Mouse (Mus musculus): ENCODE measurements around the gene Afap1.

Gene Afap1

DNA sequence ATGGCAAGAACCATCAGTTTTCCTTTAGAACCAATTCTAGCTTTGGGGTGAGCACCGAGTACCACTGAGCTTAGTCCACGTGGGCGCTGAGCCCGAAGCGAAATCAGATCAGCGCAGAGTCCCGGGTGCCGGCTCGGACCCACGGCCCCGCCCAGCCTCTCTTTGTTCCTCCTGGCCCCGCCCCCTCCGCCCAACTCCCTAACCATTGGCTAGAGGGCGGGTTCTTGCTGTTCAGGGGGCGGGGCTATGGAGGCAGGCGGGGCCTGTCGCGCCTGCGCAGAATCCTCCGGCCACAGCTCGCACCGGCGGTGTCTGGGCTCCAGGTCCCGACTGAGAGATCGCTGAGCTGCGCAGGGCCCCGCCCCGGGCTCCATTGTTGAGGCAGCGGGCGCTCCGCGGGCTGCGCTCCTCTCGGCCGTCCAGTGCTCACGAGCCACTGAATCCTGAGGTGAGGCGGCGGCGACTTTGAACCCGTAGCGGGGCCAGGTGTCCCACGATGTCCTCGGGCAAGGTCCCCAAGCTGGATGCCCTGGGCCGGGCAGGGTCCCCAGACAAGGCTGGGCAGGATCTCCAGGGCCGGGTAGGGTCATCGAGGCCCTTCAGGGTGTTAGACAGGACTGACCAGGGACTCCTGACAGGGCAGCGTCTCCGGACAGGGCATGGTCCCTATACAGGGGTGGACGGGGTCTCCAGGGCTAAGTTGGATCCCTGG, at the start of gene Afap1:
Afap1 (plus strand) TSS at position 227 of the 712 bp plus-strand sequence.
- DNase-seq = peak; percentile 100

DNA sequence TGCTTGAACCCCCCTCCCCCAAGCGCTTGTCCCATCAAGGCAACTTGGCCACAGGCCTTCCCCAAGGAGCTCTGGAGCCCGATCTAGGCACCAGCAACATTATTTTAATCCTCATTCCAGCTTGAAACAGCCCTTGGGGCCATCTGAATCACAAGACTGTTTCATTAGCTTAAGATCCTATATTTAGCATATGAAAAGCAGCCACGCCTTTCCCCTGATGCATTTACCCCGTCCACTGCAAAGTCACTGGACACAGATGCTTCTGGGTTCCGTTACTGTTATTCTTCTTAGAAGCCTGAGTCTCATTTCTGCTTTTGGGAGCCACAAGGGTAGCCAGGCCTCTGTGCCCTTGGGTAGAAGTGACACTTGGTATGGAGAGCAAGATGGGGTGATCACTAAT, 41.6 kb upstream of the Afap1 start:
- DNase-seq = no peak

DNA sequence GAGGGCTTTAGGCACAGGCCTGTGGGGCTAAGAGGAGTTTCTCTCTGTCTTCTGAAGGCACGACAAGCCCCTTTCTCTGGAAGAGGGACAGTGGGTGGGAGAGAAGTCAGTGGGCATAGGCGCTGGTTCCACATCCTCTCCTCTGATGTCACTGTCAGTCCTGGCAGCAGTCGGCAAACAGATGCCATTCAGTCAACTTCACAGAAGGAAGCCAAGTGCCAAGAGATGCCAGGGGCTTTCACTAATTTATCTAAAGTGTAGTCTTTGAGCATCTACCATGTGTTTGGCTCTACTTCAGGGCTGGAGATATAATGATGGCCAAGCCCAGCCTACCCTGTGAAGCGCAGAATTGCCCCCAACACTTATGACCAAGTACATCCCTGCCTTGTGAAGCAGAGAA, 39.7 kb upstream of the Afap1 start:
- no peak for DNase-seq

DNA sequence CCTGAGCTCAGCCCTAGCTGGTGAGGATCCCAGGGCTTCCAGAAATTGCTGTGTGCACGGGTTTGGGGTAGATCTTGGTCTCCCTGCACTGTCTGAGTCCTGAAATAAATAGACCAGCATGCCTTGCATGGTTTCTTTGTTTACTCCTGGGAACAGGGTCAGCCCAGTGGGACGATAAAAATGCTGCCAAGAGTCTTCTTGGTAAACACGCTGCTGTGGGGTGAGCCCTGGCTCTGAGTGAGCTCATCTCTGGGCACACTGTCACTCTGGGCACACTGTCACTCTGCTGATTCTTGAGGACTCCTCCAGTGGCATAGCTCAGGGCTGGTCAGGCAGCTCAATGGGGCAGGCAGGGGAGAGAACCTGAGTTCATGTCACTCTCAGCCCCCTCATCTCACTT, 36.9 kb upstream of the Afap1 start:
- peak; percentile 95 for DNase-seq

DNA sequence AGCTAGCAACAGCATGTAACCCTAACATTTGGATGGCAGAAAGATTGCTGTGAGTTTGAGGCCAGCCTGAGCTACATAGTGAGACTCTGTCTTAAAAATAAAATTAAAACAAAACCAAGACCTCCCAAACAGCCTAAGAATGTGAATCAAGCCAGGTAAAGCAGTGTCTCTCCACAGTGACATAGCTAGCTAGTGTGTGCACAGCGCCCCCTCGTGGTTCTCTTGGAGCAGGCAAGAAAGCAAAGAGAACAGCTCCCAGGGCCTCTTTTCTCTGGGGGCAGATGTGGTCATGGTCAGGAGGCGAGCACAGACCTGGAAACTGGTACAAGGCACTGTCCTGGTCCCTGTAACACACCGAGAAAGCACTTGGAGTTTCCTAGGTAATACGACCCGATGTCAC, 35.0 kb upstream of the Afap1 start:
- DNase-seq = no peak

DNA sequence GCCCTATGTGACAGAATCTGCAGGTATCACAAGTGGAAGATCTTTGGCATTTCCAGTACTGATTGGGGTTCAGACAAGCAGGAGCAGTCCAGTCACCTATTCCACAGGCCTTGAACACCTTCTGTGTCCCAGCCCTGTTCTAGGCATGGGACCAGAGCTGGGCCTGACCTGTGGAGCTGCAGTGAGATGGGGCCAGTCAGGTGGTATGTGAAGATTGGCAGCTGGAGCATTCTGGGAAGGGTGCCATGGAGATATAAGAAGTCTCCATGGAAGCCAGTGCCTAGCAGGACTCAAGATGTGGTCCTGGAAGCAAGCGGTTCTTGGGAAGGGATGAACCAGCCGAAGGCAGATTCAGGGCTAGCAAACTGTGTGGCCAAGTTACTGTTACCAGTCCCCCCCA, 31.7 kb upstream of the Afap1 start:
- DNase-seq = no peak

DNA sequence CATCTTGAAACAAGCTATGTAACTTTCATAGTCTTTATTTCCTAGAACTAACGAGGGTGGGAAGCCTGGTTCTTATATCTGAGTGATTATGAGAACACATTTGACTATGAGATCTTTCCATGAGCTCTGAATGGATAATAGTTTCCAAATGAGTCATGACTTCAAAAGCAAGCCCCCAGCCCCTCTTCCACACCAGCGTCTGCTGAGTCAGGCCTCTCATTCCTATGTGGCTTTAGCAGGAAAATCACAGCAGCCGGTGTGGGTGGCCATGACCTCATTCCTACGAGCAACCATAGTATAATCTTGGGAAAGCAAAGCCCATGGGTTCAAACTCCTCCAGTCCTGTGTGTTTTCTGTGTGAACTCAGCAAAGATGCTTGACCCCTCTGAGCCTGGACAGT, 23.1 kb upstream of the Afap1 start:
- DNase-seq = no peak

DNA sequence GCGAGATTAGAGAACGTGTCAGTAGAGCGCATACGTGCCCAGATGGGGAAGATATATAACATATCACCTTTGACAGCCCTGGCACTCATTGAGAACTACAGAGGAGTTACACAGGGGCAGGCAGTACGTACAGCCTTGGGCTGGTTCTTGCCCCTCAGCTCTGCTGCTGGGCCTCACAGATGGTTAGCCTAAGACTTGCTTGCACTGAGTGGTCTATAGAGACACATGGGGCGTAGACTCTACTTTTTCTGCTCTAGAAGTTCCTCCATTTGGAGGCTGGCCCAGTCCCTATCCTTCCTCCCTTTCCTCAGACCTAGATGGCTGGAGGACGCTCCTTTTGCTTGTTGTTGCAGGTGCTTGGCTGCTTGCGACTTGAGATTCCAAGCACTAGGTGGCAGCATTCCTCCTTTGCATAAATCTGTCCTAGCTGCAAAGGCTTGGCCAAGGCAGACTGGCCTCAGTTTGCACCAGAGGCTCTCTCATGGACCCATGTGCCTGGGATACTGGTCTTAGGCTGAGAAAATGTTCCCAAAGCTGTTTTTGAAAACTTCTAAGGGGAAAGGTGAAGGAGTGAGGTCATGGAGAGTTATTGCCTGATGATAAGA, 22.6 kb upstream of the Afap1 start:
- DNase-seq = peak; percentile 94

DNA sequence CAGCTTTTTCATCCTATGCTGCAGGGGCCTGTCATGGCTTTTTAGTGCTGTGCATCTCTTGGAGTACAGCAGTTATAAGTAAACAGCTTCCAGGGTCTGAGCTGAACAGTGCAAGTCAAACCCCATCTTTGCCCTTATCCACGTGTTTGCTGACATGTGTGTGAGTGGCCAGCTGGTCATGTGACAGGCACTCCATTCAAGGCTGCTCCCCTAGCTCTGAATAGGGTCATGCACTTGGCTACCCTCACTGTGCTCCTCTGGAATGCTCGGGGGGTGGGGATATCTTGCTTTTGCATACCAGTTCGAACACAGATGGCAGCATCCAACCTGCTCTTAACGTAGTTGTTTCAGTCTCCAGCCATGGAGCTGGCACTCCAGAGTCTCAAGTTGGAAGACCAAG, 19.7 kb upstream of the Afap1 start:
- DNase-seq = no peak

DNA sequence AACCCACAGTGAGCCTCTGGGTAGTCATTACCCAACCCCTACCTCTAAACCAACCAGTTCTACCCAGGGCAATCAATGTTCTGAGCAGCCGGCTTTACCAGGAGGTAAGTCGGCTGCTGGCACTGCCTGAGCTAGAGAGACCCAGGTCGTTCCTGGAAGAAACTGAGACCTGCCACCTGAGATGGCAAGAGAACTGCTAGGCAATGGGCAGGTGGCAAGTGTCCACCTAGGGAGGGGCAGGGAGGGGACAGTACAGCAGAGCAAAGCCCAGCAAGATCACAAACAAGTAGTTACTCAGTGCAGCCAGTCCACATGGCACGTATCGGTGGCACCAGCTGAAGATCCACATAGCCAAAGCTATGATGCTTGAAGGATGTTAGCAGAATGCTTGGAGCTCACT, 16.9 kb upstream of the Afap1 start:
- DNase-seq = no peak

DNA sequence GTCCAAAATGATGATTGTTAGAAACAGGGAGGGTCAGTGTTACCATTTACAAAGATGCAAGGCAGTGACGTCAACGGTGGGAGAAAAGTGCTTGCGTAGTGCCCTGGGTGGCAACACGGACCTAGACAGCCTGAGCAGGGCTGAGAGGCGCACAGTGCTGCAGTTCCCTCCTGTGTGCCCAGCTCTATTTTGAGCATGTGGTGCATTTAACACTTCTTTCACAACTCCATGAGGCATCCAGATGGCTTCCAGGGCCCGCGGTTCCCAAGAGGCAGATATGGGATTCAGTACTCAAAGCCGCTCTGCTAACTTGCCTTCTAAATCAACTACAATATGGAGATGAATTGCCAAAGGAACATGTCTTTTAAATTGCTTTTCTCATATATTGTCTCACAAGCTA, 13.9 kb upstream of the Afap1 start:
- no peak for DNase-seq

DNA sequence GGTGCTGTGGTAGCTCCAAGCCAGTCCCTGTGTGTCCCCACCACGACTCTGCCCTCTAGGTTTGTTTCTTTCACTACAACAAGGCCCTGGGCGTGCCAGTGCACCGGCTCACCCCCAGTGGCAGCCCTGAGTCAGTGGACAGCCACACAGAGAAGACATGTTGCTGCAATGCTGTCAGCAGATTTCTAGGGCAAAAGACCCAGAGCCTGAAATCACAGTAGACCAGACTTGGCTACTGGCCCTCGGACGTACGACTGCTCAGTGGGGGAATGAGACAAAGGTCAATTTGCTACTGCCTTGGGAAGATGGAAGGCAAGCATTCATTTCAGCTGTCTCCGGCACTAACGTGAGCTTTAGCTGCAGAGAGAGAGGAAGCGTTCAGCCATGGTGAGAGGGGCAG, 10.7 kb upstream of the Afap1 start:
- DNase-seq = no peak

DNA sequence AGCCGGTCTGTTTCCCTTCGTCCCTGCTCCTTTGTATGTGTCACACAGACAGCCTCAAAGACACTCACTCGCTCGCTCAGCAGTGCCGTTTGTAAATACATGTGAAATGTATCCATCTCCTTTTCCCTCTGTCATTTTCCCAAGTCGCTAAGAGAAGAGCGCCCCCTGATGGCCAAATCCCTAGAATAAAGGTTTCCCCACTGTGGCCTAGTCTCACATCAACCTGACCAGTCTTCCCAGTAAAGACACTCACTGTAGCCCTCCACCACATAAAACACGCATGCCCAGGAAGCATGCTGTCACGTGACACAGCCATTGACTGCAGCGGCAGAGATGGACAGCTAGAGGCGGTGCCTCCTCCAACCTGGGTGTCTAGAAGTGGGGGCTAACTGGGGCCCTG, 8.9 kb upstream of the Afap1 start:
- DNase-seq = no peak

DNA sequence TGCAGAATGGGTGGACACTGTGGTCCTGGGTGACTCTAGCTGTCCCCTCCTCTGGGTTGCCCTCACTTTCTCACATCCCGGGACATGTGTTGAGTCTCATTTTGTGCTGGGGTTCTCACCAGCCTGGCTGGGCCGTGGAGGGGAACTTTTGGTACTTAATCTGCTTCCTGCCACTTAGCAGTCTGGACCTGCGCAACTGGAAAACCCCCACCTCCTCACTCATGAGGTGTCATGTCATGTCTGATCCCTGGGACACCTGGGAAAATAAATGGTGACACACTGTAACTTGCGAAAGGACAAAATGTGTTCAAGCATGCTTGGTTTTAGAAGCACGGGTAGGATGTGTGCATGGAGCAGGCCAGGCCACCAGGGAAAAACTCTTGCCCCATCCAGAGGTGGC, 8.4 kb upstream of the Afap1 start:
- no peak for DNase-seq

DNA sequence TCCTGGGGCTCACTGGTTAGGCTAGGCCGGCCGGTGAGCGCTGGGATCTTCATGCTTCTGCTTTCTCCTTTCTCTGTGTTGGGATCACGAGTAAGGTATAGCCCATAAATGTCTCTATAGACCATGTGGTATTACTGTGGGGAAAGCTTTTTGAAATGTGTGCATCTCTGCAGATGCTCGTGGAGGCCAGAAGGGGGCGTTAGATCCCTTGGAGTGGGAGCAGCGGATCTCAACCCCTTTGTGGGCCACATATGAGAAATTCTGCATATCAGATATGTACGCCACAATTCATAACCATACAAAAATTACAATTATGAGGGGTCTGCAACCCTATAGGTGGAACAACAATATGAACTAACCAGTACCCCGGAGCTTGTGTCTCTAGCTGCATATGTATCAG, 4.2 kb upstream of the Afap1 start:
- no peak for DNase-seq

DNA sequence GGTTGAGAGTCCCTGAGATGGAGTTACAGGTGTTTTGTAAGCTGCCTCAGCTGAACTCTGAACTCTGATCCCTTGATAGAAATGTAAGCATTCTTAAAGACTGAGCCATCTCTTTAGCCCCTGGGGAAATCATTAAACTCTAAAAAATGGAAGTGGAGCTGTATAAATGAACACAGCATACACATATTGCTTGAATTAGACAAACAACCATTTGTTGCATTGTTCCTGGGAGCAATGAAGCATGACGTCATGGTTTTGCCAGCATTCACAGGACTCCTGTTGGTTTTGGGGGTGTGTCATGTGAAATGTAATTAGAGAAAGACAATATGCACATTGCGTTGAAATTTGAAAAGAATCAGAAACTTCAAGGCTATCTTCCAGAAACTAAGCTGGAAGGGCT, 3.5 kb upstream of the Afap1 start:
- DNase-seq = no peak

DNA sequence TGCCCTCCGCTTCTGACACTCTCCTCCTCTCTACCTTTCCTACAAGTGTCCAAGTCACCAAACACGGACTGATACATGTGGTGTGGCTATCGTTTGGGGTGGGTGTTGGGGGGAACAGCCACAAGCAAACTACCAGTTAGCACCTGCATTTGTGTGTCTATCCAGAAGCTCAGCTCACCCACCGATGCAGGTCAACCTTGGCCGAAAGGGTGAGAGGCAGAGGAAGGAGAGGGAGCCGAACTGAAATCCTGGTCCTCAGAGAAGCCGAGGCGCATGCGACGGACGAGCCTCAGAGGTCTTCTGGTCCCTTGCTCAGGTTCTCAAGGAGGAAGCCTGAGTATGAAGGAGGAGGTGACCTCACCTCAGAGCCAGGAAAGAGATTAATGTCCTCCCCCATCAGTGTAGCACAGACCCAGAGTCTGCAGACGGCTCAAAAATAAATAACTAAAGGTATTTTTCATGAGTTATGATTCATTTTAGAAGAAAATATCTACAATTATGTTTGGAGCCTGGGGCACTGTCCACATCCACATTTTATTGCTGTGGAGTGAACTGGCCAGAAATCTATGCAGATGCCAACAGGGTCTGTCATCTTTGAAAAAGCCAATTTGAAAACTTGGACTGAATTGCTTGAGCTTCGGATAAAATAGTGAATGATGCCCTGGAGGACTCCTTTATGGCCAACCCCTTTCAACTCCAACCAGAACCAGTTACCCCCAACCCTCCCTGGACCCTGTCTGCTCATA, 2.0 kb upstream of the Afap1 start:
- DNase-seq = peak; percentile 92

DNA sequence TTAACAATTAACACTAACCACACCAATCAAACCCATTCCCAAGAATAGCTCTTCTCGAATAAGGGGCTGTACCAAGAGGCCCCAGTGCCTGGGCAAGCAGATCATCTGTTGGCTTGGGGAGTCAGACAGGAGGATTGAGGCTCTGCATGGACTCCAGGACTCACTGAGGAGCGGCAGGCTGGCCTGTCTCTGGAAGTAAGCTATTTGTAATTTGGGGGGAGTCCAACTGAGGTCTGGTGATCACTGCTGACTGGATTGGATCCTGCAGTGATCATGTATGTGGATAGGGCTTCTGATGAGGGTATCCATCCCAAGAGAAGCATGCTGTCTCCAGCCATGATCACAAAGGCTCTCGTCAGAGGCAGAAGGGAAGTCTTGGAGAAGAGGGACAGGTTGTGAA, 756 bp upstream of the Afap1 start:
- DNase-seq = peak; percentile 92

DNA sequence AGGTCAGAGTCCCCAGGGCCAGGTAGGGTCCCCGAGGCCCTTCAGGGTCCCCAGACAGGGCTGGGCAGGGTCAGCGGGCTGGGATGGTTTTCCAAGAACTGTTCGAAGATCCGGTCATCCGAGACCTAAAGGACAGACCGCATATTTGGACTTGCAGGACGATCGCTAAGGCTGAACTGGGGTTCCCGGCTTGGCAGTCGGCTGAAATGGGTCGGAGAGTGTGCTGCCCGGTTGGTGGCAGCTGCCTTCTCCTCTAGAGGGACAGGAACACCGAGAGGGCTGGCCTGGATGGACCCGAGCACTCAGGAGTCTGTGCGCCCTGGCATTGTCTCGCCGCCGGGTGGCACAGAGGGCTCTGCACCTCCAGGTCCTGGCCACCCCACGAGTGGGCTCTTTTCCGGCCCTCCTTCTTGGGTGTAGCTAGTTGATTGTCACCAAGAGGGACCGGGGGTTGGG, 714 bp downstream of the Afap1 start:
- peak; percentile 98 for DNase-seq

DNA sequence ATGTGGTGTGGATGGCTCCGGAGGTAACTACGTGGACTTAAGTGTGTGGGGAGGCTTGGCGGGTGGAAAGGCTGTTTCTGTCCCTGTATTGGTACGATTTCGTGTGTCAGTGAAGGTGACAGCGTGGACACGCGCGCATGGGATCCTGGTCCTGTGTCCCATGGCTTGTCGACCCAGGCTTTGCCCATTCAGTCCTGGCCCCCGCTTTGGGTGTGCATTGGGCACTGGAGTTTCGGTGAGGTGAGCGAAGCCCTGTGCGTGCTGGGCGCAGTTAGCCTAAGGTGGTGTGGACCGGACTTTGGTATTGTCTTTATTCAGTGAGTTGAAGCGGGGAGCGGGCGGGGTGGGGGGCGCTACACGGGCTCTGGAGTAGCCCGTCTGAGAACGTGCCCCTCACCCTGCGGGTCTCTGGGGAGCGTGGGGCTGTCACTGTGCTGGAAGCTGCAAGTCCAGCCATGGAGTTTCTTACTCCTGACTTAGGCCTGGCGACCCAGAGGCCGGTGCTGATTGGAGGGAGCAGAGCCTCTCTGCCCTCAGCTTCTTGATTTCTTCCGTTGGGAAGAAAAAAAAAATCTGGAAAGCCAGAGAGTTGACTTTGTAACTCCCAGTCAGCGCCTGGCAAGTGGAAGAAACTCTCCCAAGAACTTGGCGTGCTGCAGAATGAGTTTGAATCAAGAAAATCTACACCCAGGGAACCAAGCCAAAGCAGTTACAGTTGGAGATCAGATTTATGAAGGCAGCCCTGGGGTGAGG, 1.4 kb downstream of the Afap1 start:
- DNase-seq = peak; percentile 97

DNA sequence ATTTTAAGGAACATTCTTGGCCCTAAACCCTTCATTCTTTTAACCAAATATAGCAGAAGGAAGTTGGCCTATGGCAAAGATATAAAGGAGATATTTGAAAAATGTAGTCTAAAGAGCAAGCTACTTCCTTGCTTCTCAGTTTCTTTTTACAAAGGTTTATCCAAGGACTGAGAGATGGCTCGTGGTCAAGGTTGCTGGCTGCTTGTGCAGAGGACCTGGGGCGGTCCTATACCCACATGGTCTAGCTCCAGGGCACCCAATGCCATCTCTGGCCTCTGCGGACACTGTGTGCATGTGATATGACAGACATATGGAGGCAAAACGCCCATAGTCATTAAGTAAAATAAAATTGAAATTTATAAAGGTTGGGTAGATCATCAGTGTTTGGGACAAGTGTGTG, 2.8 kb downstream of the Afap1 start:
- no peak for DNase-seq

DNA sequence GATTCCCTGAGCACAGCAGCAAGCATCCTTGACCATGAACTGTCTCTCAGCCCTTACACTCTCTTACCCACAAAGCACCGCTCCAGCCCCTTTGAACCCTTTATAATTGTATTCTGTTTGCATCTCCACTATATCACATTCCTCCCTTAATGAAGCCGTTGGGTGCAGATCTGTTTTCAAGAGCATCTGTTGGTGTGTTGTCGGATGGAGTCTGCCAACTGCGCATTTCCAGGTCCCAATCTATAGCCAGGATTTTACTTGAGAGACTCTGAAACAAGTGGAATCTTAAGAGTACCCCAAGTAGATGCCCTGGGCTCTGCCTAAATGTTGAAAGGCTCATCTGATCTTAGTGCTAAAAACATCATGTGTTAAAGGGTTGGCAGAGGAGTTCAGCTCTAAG, 3.4 kb downstream of the Afap1 start:
- no peak for DNase-seq

DNA sequence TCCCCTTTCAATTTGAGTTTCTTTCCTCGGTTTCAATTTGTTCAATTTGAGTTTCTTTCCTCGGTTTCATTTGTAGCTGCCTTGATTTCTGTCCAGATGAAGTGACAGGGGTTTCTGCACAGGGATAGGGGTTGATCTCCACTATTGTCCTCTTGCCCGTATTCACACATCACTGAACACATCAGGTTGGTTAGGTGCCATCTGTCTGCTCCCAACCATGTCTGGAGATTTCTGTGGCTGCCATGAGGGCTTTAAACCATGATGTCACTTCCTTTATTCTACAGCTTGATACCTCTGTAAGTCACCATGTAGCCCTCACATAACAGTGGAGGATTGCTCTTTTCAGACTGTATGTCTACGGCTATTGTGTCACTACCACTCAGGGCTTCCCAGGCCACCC, 4.0 kb downstream of the Afap1 start:
- DNase-seq = no peak

DNA sequence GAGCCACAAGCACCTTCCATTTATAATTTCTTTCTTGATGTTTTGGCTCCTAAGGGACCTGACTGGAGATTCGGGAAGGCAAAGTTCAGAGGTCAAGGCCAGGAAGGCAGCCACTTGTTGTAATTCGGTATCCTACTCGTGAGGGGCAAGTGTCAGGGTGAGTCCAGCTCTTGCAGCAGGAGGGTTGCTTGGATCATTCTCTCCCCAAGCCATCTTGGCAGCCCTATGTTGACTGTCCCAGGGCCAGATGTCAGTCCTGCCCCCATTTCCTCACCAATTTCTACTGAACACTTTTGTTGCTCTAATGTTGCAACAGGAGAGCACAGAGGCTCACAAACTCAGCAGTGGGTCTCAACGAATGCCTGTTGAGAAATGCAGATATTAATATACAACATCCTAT, 5.0 kb downstream of the Afap1 start:
- DNase-seq = peak; percentile 96
